Mouse (Mus musculus) erythroblast, embryonic 14.5 days (primary cell): ENCODE data around the gene Phb. TPM values are rescaled to one million over a fixed set of nuclear protein-coding genes. Genes with fewer than 3 reads are reported as not detected.
A peak's percentile ranks its signal among the peaks of the same experiment; 100 is the strongest.

Source experiments
- H3K27me3 ChIP-seq: 2 replicates; pipeline ENCODE4 v1.6.1; 2012; ENCODE audit warnings: inconsistent platforms; ENCODE audit not compliant: control insufficient read depth
- H3K36me3 ChIP-seq: 2 replicates; pipeline ENCODE4 v1.6.1; 2012; ENCODE audit warnings: mild to moderate bottlenecking, inconsistent platforms; ENCODE audit not compliant: control insufficient read depth
- H3K4me1 ChIP-seq: 2 replicates; pipeline ENCODE4 v1.6.1; 2012; ENCODE audit warnings: inconsistent platforms; ENCODE audit not compliant: control insufficient read depth
- H3K4me3 ChIP-seq: replicated peaks from 2 replicates; pipeline ENCODE3; 2012; ENCODE audit warnings: moderate library complexity, mild to moderate bottlenecking, inconsistent platforms
- H3K9me3 ChIP-seq: 2 replicates; pipeline ENCODE4 v1.6.1; 2012; ENCODE audit warnings: low read length, inconsistent platforms, mixed read lengths; ENCODE audit not compliant: control insufficient read depth
- GATA1 ChIP-seq: IDR thresholded peaks from 2 replicates; pipeline ENCODE4 v1.6.1; 2012; ENCODE audit warnings: low read length, inconsistent platforms, mixed read lengths
- TAL1 ChIP-seq: IDR thresholded peaks from 3 replicates; pipeline ENCODE4 v1.6.1; 2012; ENCODE audit warnings: low read length, inconsistent platforms, mixed read lengths
- polyA plus RNA-seq: library from polyadenylated mRNA; stranded (reverse); fragments of >175 nt; gene quantifications from 2 replicates; pipeline ENCODE4 v1.2.3, GENCODE M21; 2012

The Phb gene
- polyA plus RNA-seq, 1 experiment = 9.7 TPM

DNA sequence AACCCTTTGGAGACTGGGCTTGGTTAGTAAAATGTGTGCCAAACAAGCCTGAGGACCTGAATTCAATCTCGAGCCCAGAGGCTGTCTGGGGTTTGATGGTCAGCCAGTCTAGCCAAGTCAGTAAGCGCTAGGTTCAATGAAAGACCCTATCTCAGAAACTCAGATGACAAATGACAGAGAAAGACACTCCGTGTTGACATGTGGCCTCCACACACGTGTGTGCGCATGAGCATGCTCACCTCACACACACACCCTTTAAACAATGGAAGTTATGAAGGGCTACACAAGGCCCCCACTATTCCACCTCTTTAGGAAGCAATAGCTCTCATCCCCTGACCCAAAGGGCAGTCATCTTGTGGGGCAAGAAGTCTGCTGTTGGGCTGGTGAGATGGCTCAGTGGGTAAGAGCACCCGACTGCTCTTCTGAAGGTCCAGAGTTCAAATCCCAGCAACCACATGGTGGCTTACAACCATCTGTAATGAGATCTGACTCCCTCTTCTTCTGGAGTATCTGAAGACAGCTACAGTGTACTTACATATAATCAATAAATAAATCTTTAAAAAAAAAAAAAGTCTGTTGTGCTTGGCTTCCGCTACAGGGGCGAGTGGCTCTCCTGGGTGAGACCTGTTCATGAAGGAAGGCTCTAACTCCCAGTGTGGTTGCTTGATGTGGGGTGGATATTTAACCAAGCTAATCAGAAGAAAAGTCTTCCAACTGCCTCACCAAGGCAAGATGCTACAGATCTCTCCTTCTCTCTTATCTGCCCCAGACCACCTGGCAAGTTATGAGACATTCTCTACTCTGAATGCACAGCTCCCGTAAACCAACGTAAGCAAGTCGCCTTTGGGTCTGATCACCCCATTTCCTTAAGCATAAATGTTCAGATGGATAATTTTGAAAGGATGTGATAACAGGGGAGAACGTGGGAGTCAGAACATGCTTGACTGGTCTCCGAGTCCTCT is 34.3 kb downstream of the Phb start:
- no peaks in the 10 kb centered on the region for H3K27me3 ChIP-seq
- no peak overlapping the region for H3K4me3 ChIP-seq
- peaks cover 9% of the 10 kb centered on the region for H3K9me3 ChIP-seq
- H3K36me3 ChIP-seq = peaks cover 3% of the 10 kb centered on the region; the same call in 1 of the 2 replicates
- TF ChIP-seq TAL1 (peak; percentile 45; the same call in 1 of the 3 replicates), GATA1 (0 out of 2 replicates have a peak, but pooled peaks have one; percentile 35)
- peaks cover 44% of the 10 kb centered on the region for H3K4me1 ChIP-seq

GRCm38 (mm10) chr11:95704032-95704969 is 37.5 kb downstream of the Phb start:
- Histone ChIP-seq H3K27me3 (no peaks in the 10 kb centered on the region), H3K9me3 (peaks cover 9% of the 10 kb centered on the region), H3K4me3 (no peak overlapping the region), H3K36me3 (peaks cover 3% of the 10 kb centered on the region; the same call in 1 of the 2 replicates), H3K4me1 (peaks cover 53% of the 10 kb centered on the region)
- TF ChIP-seq GATA1 (no peak), TAL1 (no peak)

DNA sequence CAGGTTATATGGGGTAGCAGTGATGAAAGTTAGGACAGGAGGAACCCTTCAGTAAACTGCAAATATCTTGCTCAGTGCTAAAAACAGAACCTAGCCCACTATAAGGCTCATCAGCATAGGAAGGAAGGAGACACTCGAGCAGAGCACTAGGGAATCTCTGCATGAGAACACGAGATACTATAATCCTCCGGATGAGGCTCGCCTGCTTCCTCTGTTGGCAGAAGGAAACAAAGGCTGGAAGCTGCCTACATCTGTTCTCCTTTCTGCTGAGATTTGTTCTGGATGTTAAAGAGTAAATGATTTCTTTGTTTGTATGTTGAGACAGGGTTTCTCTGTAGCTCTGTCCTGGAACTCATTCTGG is 38.2 kb downstream of the Phb start:
- TF ChIP-seq GATA1 (no peak), TAL1 (no peak)
- no peak overlapping the region for H3K4me3 ChIP-seq
- H3K27me3 ChIP-seq = no peaks in the 10 kb centered on the region
- peaks cover 9% of the 10 kb centered on the region for H3K9me3 ChIP-seq
- H3K4me1 ChIP-seq = peaks cover 52% of the 10 kb centered on the region
- peaks cover 3% of the 10 kb centered on the region; the same call in 1 of the 2 replicates for H3K36me3 ChIP-seq

GRCm38 (mm10) chr11:95709534-95710040 is 42.8 kb downstream of the Phb start:
- no peaks in the 10 kb centered on the region for H3K36me3 ChIP-seq
- peaks cover 53% of the 10 kb centered on the region for H3K4me1 ChIP-seq
- TF ChIP-seq GATA1 = no peak
- TF ChIP-seq TAL1 = no peak
- H3K27me3 ChIP-seq = no peaks in the 10 kb centered on the region
- no peak overlapping the region for H3K4me3 ChIP-seq
- no peaks in the 10 kb centered on the region for H3K9me3 ChIP-seq

DNA sequence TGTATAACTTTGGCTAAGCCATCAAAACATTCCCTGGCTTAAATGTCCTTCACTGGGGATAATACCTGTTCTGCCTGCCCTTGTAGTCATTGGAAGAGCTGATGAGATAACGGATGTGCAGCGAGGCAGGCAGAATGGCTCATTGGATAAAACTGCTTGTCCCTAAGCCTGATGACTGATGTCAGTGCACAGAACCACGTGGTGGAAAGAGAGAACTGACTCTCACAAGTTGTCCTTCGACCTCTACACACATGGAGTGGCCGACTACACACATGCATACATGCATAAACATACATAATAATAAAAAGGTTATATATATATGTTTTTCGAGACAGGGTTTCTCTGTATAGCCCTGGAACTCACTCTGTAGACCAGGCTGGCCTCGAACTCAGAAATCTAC is 43.7 kb downstream of the Phb start:
- H3K4me1 ChIP-seq = peaks cover 62% of the 10 kb centered on the region

DNA sequence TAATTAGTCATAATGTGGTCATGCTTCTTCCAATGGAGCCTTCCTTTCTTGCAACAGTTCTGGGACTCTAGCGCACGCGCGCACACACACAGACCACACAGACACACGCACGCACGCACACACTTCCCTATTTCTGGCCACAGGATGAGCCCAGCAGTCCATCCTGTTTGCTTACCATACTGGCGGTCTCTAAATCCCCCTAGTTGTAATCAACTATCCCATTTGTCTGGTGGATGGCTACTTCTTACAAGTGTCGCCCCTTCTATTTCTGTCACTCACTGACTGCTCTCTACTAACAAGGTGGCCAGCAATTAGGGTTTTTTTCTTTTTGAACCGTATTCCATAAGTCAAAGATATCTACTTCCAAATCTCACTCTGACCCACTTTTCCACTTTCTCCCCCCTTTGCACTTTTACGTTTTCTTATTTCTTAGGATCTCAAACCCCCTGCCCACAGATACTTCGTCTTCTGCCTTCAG is 45.4 kb downstream of the Phb start:
- Histone ChIP-seq H3K4me3 (peak overlapping the region; percentile 91), H3K4me1 (peaks cover 62% of the 10 kb centered on the region)
- TF ChIP-seq GATA1 = no peak
- TF ChIP-seq TAL1 = no peak

More for the DNA sequence above, 43.7 kb downstream of the Phb start:
- TF ChIP-seq TAL1 (no peak), GATA1 (no peak)
- H3K4me3 ChIP-seq = no peak overlapping the region
- H3K36me3 ChIP-seq = no peaks in the 10 kb centered on the region
- H3K9me3 ChIP-seq = no peaks in the 10 kb centered on the region
- H3K27me3 ChIP-seq = no peaks in the 10 kb centered on the region

DNA sequence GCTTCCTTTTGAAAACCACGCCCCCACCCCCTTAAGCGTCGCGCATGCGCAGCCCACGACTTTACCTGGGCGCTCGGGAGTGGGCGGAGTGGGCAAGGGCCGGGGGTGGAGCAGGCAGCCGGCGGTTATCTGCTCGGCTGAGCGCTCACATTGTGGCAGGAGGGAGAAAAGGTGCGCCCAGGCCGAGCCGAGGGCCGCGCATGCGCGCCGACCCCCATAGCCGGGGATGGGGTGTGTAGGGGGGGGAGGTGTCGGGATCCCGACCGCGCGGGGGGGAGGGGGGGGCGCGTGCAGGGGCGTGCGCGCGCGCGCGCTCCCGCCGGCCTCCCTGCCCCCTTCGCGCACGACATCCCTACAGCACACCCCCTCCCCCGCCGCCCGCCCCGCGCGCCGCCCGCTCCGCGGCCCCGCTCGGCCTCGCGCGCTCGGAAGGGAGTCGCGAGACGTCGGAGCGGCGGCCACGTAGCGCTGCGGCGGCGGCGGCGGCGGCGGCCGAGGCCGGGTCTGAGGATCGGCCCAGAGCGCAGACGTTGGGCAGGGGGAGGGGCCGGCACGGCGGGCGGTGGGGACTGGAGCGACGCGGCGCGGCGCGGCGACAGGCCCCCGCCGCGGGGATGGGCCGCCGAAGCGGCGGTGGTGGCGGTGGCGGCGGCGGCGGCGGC is 45.9 kb downstream of the Phb start, which contains the start of gene Zfp652:
Gene Zfp652 (plus strand): TSS at position 111 of the 662 bp plus-strand sequence.
- Histone ChIP-seq H3K9me3 (no peaks in the 10 kb centered on the region), H3K4me1 (peaks cover 60% of the 10 kb centered on the region), H3K4me3 (peak within 1 kb of the TSS; percentile 91), H3K27me3 (no peaks in the 10 kb centered on the region), H3K36me3 (no peaks in the 10 kb centered on the region; the same call in 1 of the 2 replicates)
- TF ChIP-seq GATA1 (0 out of 2 replicates have a peak, but pooled peaks have one; percentile 30), TAL1 (no peak)

More for the DNA sequence above, 45.4 kb downstream of the Phb start:
- H3K36me3 ChIP-seq = no peaks in the 10 kb centered on the region; the same call in 1 of the 2 replicates
- H3K27me3 ChIP-seq = no peaks in the 10 kb centered on the region
- H3K9me3 ChIP-seq = no peaks in the 10 kb centered on the region
